Mouse (Mus musculus) lung, embryonic 14.5 days (tissue): ENCODE measurements at regions not wholly inside any gene's neighbourhood (a gene's known extent, or its start where the extent isn't known, plus 50 kb on each side); places are given as distances from the start of the nearest gene placed in this dataset.
"Not testable (repeated sequence)": the region's sequence is repeated elsewhere in the genome, so short reads cannot be mapped to it uniquely, and the experiment has no call there.

Source experiments
- ATAC-seq: fragments of 200-750 bp; cut with Nextera tagmentation; 2 replicates; pipeline ENCODE4 v1.8.0; 2017; ENCODE audit warnings: mild to moderate bottlenecking, moderate TSS enrichment, moderate library complexity; ENCODE audit not compliant: insufficient read depth
- DNase-seq: peaks from one replicate; pipeline ENCODE4 v3.0.0-alpha.2; 2015
- H3K27ac ChIP-seq: fragments of 300-500 bp; sonication (generic); 2 replicates; pipeline ENCODE4 v1.5.1; 2014; ENCODE audit warnings: low read depth, mild to moderate bottlenecking, moderate library complexity
- H3K27me3 ChIP-seq: fragments of 300-500 bp; sonication (generic); 2 replicates; pipeline ENCODE4 v1.6.1; 2014; ENCODE audit warnings: low read length, control low read depth; ENCODE audit not compliant: insufficient read depth
- H3K36me3 ChIP-seq: fragments of 300-500 bp; sonication (generic); 2 replicates; pipeline ENCODE4 v1.6.1; 2014; ENCODE audit warnings: control low read depth; ENCODE audit not compliant: insufficient read depth
- H3K4me1 ChIP-seq: fragments of 300-500 bp; sonication (generic); 2 replicates; pipeline ENCODE4 v1.6.1; 2014; ENCODE audit warnings: antibody characterized with exemption, control low read depth; ENCODE audit not compliant: insufficient read depth
- H3K4me2 ChIP-seq: fragments of 300-500 bp; sonication (generic); 2 replicates; pipeline ENCODE4 v1.6.1; 2014; ENCODE audit warnings: mild to moderate bottlenecking
- H3K4me3 ChIP-seq: fragments of 300-500 bp; sonication (generic); 2 replicates; pipeline ENCODE4 v1.5.1; 2014; ENCODE audit warnings: low read depth, low read length
- H3K9ac ChIP-seq: fragments of 300-500 bp; sonication (generic); 2 replicates; pipeline ENCODE4 v1.6.1; 2014
- H3K9me3 ChIP-seq: fragments of 300-500 bp; sonication (generic); 2 replicates; pipeline ENCODE4 v1.6.1; 2016; ENCODE audit warnings: low read depth, low read length, control low read depth
- CTCF ChIP-seq: IDR thresholded peaks from 2 replicates; pipeline ENCODE4 v1.5.1; 2016; ENCODE audit warnings: antibody characterized with exemption, low read depth
- WGBS: fragments of 180-500 bp; shearing (Covaris S2); extraction: QIAGEN DNeasy Blood & Tissue Kit; methylation state at CpG from one replicate; pipeline ENCODE4 v1.1.7; 2014; 5-methylcytosine and 5-hydroxymethylcytosine counted together

DNA sequence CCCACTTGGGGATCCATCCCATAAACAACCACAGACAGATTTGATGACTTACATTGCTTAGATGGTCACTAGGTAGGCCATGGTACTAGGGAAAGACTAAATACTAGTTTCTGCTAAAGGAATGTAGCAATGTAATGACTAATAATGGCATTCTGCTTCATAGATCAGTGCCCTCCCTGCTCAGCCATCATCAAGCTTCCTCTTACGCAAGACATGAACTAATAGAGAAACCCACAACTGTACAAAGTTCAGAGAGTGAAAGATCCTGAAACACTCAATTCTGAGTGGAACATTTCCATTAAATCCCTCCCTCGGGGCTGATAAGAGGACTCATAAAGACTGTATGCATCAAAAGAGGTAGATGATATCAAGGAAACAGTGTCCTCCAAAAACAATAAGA, 198.4 kb upstream of the Speer4f2 start:
- TF ChIP-seq CTCF: no peak
- Histone ChIP-seq H3K4me1 (no peaks in the 10 kb centered on the region), H3K27ac (no peak overlapping the region), H3K9me3 (no peaks in the 10 kb centered on the region), H3K36me3 (no peaks in the 10 kb centered on the region), H3K4me3 (no peak overlapping the region), H3K4me2 (no peak overlapping the region), H3K9ac (no peak overlapping the region), H3K27me3 (no peaks in the 10 kb centered on the region)
- no peak for ATAC-seq
- no peak for DNase-seq
- WGBS: 88% methylated on average over 2 of the region's 2 CpGs

DNA sequence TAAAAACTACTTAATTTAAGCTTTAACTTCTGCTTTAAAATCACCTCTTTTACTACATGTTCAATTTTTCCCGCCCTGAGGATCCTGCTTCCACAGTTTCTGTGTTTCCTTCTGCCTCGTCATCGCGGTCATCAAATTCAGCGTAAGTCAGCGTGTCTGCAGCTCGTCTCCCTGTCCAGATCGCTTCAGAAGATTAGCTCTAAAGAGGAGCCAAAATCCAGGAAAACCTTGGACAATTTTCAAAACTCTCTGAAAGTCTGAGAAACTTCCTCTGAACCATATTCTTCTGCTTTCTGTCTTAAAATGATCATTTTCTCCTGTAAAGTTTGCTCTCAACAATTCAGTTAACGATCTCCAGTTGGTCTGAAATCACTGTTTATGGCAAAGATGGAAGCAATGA, 196.2 kb upstream of the Speer4f2 start:
- ATAC-seq (no peak), DNase-seq (peak; percentile 52)
- H3K4me3 ChIP-seq: no peak overlapping the region
- TF ChIP-seq CTCF: no peak
- no peaks in the 10 kb centered on the region for H3K4me1 ChIP-seq
- H3K9ac ChIP-seq: no peak overlapping the region
- H3K27ac ChIP-seq: no peak overlapping the region
- H3K4me2 ChIP-seq: no peak overlapping the region
- WGBS: 68% methylated on average over 9 of the region's 9 CpGs
- H3K9me3 ChIP-seq: no peaks in the 10 kb centered on the region
- H3K27me3 ChIP-seq: no peaks in the 10 kb centered on the region
- no peaks in the 10 kb centered on the region for H3K36me3 ChIP-seq

DNA sequence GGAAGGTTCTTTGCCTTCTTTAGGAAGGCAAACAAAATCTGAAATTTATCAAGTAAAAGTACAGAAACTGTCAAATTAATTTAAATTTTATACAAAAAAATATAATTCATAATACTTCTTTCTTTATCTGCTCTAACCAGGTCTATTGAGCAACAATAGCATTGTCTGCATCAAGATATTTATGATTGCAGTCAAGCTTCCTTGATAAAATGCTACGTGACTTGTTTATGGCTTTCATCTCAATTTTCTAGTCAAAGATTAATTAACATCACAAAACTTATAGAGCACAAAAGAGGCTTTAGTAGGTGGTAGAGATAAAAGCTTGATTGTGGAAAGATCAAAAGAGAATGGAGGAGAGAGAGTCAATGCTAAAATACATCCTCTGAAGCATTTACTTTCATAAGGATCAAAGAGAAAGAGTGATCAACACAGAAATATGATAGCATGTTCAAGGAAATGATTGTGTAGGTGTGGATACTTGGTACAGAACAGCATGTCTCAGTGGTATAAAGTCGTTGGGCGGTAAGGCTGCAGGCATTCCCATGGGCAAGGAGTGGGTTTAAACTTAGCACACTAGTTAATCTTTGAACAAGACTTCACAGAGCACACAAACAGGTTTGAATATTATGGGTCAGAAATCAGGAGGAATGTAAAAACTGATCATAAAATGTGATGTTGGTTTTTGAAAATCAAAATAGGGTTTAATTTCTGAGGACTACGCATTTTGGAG, 164.3 kb upstream of the Speer4f2 start:
- Histone ChIP-seq H3K9ac (no peak overlapping the region), H3K27ac (no peak overlapping the region), H3K27me3 (no peaks in the 10 kb centered on the region), H3K9me3 (no peaks in the 10 kb centered on the region), H3K4me1 (no peaks in the 10 kb centered on the region), H3K4me2 (no peak overlapping the region), H3K4me3 (no peak overlapping the region), H3K36me3 (no peaks in the 10 kb centered on the region)
- 68% methylated on average over 4 of the region's 4 CpGs for WGBS
- no peak for DNase-seq
- no peak for ATAC-seq
- TF ChIP-seq CTCF: no peak

DNA sequence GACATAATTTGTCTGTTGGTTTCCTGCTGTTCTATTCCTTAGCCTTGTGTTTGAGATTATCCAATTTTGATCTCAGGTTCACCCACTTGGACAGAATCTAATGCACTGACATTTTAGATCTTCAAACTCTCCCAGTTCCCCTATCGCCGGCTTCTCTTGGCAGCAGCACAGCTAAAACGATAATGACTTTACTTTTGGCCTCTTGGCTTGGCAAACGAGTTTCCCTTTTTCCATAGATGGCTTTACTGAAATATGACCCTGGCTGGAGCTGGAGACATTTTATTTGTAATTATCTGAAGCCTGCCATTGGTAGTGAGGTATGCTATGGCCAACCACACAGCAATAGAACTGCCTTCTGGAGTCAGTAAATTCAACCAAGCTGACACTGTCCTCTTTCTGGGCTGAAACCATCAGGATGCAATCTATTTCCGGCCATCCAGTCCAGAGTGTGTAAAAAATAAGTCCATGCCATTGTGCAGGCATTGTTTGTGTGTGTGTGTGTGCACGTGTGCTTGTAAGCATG, 162.2 kb upstream of the Speer4f2 start:
- ATAC-seq: peak; percentile 90

DNA sequence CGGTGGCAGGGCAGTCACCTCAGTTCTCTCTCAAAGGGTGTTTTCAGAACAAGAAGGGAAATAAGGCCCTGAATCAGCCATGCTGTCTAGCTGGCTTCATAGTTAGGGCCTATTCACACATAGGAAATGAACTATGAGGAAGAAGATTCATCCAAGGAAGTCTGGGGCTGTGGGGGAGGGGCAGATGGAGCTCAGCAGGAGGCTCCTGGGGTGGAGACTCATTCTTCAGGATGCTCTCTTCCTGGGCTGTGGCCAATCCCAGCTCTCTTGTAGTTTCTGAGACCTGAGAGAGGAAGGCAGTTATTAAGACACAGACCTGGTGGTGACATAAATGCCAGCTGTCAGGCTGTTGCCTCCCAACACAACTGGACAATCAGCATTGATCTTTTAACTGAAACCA, 149.4 kb upstream of the Speer4f2 start:
- H3K27ac ChIP-seq, H3K4me1 ChIP-seq, H3K4me2 ChIP-seq, H3K9ac ChIP-seq, H3K36me3 ChIP-seq, H3K27me3 ChIP-seq, H3K9me3 ChIP-seq, H3K4me3 ChIP-seq, ATAC-seq: not testable (repeated sequence)
- peak; percentile 2 for DNase-seq
- 75% methylated on average over 1 of the region's 1 CpGs for WGBS

More for the DNA sequence above, 162.2 kb upstream of the Speer4f2 start:
- H3K36me3 ChIP-seq: no peaks in the 10 kb centered on the region
- no peaks in the 10 kb centered on the region for H3K9me3 ChIP-seq
- H3K27ac ChIP-seq: no peak overlapping the region; the same call in 1 of the 2 replicates
- no peak for TF ChIP-seq CTCF
- no peak overlapping the region for H3K9ac ChIP-seq
- 40% methylated on average over 6 of the region's 6 CpGs for WGBS
- no peaks in the 10 kb centered on the region for H3K27me3 ChIP-seq
- H3K4me2 ChIP-seq: no peak overlapping the region
- H3K4me3 ChIP-seq: no peak overlapping the region
- H3K4me1 ChIP-seq: no peaks in the 10 kb centered on the region
- peak; percentile 74 for DNase-seq

DNA sequence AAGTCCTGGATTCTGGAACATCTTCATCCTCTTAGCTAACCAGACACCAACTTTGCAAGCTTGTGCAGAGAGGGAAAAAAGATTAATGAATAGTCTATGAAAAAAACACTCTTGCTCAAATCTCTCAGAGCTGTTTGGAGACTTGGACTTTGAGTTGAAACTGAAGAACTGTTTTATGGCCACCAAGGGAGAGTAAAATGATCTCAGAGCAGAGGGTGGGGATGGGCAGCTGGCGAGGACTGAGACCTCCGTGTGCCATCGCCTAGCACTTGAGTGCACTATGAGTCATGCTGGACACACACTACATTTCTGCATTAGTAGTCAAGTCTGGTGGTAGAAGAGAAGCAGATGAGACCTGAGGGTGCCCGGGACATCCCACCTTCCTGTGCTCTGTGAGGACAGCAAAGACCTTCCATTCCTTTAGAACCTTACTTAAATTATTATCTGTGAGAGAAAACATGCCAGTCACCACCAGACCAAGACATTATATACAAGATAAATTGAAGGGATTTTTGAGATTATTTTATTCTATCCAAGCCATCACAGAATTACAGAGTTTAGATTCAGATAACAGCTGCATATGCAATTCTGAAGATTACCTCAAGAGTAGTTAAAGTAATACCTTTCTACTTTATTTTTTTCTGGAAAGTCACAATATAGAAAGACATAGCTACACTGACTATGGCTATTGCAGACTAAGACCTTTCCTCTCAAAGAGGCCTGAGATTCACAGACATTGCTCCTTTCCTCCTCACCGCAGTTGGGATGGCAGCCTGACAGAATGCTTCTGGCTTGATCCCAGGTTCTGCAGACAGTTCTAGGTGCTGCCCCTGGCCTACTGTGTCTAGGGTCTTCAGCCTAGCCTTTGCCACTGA, 125.0 kb upstream of the Speer4f2 start:
- no peak overlapping the region for H3K4me2 ChIP-seq
- no peaks in the 10 kb centered on the region for H3K36me3 ChIP-seq
- 69% methylated on average over 5 of the region's 5 CpGs for WGBS
- no peak overlapping the region for H3K4me3 ChIP-seq
- H3K27ac ChIP-seq: no peak overlapping the region
- H3K4me1 ChIP-seq: no peaks in the 10 kb centered on the region
- no peaks in the 10 kb centered on the region for H3K27me3 ChIP-seq
- ATAC-seq (no peak), DNase-seq (no peak)
- H3K9me3 ChIP-seq: no peaks in the 10 kb centered on the region
- no peak overlapping the region for H3K9ac ChIP-seq
- no peak for TF ChIP-seq CTCF
